Mouse (Mus musculus) fat pad, adult 2 months (tissue): ENCODE measurements around the gene Mylk4.

Experiments
- DNase-seq: peaks from one replicate; pipeline ENCODE4 v3.0.0-alpha.2; 2011; ENCODE audit warnings: low read depth, low spot score; ENCODE audit errors: extremely low read depth

Mylk4 gene

DNA sequence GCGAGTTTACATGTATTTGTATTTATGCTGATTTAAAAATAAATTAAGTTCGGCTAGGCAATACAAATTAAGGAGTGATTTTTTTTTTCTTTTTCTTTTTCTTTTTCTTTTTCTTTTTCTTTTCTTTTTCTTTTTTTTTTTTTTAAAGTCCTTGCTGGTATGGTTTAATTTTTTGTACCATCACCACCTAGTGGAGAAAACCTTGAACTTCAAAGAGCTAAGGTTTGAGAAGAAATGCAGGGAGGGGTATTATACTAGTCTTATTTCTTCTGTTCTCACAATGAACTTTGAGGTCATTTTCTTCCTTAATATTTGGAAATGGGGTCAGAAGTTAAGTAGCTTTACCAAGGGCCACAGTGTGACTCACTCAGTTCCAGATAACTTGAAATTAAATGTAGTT is 15.4 kb upstream of the Mylk4 start:
- no peak for DNase-seq

DNA sequence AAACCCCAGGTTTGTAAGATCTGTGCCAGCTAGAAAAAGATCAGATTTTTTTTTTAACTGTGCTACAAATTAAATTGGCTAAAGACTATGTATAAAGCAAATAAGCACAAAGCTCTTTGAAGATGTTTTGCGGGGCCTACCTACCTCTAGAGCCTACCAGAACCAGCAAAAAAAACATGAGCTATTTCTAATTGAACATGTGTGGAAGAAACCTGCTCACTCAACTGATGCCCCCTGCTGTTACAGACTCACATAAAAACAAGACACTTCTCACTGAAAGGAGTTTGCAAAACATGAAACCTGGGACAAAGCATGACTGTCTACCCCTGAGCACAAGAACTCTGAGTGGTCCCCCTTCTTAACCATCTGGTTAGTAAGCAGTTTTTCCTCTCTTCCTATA is 13.3 kb upstream of the Mylk4 start:
- DNase-seq, result no peak

DNA sequence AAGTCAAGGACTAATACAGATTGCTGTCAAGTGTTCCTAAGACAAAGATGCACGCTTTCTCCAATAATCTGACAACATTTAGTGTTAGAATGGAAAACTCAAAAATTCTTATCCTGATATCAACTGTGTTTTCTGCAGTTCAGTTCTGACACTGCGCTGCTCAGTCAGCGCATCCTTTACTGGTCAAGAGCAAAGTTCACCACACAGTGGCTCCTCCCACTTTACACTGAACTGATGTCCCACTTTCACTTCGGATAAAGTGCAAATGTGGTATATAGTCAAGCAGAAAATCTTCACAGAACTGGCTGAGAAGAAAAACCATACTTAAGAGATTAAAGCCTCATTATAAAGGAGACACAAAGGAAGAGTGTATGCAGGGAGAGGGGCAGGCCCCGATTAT is 11.4 kb upstream of the Mylk4 start:
- no peak for DNase-seq

DNA sequence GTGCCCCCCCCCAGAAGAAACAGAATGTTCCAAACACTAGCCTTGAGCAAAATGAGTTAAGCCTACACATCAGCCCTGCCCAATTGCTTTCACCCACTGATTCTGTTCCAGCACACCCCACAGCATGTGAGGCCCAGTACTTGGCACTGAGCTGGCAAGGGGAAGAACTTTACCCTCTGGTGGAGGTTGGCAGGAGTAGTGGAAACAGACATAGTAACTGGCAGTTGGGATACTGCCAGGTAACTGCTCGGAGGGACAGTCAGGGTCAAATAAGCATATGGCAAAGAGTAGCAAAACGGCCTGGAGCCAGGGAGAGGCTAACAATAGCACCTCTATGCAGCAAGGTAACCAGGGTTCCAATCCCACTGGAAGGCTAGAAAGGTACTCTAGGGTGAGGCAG is 10.9 kb upstream of the Mylk4 start:
- peak; percentile 69 for DNase-seq

DNA sequence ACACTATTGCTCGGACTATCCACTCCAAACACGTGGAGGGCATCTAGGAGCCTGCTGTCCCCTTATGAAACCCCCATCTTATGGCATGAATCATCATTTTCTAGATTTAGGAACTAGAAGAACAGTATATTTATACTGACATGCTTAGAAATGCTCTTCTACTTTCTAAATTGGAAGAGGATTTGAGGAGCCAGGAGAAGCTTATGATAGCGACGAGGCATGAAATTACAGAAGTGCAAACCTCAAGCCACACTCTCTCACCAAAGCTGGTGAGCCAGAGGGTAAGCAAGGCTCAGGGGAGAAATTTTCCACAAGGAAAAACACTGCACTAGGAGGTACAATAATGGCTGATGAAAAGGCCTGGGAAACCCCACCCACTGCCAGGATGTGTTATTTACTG is 6.0 kb upstream of the Mylk4 start:
- DNase-seq, result no peak

DNA sequence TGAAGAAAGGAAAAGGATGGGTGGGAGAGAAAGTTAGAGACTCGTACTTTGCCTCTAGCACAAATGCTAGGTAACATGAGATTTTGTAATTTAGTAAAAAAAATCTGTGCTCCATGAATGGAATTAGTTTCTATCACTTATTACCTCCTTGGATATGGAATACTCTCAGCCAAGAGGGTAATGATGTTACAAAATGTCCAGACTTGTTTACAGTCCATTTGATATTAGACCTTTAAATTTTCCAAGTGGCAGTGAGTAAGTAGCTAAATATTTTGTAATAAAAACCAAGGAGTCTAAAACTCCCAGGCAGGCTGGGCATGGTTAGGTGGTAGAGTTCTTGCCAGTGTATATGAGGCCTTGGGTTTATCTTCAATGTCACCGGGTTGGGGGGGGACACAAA is 3.8 kb upstream of the Mylk4 start:
- DNase-seq, result no peak

DNA sequence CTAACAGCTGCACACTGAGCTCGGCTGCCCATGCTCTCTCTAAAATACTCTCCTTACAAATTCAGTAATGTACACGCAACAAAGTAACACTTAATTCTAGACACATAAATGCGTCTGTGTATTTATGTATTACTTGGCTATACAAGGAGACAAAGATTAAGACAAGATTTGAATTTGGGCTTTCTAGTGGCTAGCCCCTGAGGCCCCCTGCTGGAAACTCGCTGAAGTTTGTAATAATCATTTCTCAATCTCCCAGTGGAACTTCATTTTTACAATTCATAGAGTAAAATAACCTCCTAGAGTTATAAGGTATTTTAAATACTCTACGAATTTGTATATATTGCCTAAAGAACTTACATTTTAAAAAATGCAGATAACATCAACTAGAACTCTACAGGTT is 699 bp downstream of the Mylk4 start:
- no peak for DNase-seq

DNA sequence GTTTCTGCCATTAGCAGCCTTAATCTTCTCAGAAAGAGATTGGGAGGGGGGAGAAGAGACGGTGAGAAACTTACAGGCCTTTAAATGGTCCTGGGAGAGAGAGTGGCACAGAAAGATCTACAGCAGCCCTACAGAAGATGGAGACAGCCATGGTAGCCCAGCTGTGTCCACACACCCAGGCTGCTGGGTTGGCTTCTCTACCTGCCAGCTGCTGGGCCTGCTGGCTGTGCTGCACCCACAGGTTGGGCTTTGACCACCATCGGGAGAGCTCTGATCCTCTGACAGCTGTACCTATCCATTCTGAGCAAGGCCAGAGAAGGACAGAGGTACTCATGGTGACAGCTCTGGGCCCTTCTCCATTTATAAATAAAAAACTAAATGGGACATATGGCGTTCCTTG is 4.9 kb downstream of the Mylk4 start:
- DNase-seq, result no peak

DNA sequence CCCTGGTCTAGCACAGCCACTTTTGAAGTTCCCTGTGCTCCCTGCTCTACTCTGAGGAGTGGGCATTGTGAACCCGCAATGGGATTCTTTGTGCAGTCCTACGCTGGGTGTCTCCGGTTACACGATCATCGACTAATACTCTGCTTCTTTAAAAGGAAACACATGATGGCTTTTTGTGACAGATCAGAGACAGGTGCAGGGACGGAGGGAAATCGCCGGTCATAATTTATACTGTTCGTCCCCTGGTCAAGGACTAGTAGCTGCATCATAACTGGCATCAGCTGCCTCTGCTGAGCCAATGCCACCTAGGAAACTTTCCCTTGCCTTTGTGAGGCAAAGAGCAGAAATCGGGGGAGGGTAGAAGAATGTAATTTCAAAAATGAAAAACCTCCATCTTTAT is 7.4 kb downstream of the Mylk4 start:
- DNase-seq, result no peak

DNA sequence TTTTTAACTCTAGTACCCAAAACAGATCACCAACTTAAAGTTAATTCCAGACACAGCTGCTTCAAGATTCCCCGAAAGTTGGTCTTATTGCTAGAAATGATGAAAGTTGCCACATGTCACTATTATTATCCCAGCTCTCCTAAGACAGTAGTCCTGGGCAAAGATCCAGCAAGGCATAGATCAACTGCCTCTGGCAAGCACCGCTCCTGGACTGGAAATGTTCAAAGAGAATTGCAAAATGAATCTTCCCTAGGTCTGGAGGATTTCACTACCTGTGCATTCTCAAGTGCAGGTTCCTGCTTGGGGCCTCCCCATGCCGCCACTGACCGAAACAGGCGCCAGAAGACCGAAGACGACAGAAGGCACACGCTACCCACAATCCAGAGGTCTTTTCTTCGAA is 7.9 kb downstream of the Mylk4 start:
- DNase-seq, result peak; percentile 58

DNA sequence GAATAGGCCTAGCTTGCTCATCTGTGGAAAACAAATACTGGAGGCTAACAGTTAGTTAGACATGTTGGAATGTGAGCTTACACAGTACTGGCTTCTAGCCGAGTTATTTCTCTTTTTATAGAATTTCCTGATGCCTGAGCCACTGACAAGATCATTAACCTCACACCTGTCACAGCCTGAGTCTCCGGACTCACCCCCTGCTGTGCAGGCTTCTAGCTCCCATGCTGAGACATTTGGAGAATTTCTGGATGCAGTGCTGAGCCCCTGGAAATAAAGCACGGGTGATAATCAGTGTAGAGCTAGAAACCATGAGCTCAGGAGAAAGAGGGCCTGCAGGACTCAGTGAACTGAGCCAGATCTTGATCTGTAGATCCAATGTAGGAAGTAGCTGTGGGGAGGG is 13.8 kb downstream of the Mylk4 start:
- no peak for DNase-seq

DNA sequence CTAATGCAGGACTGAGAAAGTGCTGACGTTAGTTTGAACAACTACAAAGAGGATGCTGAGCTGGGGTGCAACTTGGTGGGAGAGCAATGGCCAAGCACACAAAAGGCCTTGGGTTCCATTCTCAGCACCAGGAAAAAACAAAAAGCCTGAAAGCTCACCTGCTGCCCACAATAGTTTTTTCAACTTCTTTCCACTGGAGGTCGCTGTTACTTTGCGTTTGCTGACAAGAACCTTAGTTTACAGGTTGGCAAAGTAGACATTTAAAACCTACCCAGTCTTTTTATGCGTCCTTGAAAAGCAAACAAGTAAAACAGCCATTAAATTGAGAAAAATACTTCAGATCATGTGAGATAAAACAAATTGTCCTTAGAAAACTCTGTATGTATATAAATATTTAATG is 15.7 kb downstream of the Mylk4 start:
- no peak for DNase-seq

DNA sequence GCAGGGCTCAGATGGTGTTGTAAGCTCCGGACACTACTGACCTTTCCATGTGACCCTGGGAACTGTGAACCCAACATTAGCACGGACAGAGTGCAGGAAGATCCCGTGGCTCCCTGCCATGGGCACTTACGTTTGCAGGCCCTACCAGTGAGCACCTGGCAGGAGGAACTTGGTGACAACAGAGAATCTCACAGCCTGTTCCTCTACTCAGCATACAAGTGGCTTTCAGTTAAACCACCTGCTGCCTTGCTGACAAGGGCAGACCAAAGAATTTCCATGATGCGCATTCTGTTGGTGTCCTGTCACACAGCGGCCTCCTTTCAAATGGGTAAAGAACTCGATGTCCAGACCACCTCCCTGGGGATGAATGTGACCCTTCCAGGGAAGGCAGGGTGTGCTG is 19.3 kb downstream of the Mylk4 start:
- no peak for DNase-seq

DNA sequence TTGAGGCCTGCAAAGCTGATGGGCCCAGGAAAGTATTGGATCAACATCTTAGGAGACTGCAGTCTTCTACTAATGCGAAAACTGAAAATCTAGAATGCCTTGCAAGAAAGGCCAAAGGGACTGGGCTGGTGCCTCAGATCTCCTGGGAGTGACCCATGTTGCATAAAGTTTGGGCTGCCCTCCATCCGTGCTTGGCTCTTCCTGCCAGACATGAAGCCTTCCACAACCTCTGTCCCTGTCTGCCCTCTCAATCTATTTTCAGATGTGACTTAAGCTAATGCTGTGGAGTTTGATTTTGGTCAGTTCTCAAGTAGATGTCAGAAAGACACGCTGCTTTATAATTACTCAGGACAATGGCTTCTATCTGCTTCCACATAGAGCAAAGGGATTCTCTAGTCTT is 20.6 kb downstream of the Mylk4 start:
- DNase-seq, result no peak

DNA sequence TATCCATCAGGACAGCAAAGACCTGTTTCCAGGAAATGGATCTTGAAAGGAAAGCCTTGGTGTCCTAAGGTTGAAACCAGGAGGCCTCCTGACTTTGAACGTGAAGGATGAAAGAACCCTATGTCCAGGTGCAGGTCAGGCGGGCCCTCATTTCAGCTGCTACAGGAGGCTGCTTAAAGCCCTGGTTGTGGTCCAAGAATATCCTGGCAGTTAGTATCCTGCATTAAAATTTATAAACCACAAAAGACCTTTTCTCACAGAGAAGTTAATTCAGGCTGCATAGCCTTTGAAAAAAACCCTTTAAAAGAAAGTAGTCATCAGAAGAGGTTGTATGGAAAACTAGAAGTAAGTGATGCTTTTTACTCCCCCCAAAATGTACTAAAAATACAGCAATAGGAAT is 23.0 kb downstream of the Mylk4 start:
- no peak for DNase-seq

DNA sequence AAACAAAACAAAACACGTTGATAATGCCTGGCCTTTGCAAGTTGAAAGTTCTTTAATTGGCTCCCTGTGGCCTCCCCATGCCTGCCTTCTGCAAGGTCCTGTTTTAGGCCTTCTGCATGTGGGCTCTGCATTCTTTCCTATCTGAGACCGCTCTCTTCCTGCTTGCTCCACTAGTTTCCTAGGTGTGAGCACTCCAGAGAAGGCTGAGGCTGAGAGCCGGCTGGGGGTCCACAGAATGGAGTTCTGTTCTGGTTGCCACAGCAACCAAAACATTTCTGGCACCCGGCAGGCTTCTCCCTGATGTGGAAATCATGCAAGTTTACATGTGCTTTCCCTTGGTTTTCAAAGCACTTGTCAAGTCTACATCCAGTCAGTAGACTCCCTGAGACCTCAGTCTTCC is 24.7 kb downstream of the Mylk4 start:
- DNase-seq, result no peak

DNA sequence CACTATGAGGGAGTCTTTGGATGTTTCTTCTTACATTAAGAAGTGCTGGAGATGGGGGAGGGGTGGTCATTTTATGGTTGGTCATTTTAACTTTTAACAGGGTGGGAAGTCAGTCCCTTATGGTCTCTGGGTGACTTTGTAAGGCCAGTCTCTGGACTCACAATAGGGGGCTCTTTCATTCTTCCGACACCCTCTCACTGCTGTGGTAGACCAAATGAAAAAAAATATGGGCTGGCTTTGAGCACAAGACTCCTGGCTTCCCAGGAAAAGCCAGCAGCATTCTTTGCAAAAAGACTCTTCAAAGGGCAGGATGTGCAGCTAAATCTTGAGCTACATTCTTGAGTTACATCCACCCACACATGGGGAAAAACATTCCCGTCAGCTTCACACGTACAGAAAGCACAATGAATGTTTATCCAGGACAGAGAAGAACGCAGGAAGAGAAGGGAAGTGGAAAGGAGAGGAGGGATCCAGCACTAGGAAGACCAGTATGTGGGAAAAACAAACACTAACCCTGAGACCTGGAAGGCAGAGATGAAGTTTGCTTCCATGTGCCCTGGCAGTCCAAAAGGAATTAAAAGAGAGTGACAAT is 31.6 kb downstream of the Mylk4 start:
- DNase-seq, result no peak

DNA sequence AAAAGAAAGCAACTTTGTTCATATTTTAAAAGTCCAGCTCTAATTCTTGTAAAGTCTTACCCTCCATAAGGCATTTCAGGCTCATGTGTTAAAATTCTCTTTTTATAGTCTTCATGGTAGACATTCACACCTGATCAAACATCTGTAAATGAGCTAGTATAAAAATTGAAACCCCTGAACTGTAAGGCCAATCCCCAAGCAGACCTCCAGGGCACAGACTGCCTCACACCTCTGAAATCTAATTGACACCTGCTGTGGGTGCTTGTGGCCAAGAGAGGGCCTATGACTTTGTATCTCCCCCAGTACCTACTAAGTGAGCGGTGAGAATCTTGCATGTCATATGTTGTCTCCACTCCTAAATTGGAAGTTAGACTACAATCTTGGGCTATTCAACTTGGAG is 33.2 kb downstream of the Mylk4 start:
- no peak for DNase-seq

DNA sequence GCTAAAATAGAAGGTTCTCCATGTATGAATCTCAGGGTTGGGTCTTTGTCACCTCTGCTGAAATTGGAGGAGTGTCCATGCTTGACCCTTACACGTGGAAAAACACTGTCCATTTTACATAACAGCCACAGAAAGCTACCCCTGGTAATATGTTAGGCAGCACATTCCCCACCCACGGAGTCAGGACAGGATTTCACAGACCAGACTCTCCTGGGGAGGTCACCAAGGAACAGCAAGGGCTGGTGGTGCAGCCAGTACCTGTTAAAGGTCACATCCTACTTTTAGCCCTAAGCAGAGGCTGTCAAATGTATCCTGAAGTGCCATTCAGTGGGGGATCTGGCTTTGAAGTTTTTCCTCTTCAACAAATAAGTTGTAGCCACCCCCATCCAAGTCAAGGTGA is 35.3 kb downstream of the Mylk4 start:
- no peak for DNase-seq

DNA sequence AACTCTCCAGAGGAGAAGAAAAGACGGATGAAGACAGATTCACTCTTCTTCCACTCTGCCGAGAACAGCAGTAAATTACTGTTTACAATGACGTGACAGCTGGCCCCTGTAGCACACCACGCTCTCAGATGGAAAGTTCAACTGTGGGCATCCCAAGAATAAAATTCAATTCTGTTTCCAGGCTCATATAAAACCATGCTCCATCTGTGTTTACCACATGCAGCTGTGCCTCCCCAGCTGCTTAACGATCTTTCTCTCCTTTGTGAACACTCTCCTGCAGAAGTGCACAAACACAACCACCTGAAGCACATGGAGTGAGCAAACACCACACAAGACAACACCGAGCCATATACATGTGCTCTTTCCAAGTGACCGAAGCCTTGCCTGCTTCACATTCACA is 42.6 kb downstream of the Mylk4 start:
- no peak for DNase-seq

DNA sequence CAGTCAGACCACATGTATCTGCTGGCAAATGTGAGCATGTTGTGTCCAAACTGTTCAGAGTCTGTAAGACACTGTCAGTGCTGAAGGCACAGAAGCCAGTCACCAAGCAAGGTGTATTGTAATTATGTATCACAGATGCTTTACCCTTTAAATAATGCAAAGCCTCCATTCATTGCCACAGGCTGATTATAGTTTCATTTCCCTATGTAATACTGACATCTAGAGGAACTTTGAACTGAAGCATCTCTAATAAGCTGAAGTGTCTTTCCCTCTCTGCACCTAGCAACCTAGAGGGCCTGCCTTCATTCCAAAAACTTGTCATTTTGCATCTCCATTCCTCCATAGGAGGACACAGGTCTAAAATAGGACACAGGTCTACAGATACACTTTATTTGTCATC is 52.5 kb downstream of the Mylk4 start:
- no peak for DNase-seq

DNA sequence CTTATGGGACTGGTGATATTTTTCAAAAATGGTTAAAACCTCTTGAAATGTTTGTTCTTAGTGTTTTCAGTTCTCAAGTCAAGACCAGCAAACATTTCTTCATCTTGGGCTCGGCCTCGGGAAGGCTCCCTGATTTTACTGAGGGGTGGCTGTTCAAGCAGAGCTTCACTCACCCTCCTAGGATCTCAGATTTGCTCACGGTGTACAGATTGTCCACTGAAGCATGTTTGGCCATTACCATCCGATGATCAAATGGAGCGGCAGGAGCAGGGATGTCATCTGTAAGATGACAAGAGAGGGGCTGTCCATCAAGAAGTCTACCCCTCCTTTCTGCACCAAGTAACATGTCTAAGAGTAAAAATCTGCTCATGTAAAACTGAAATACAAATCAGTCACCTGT is 59.1 kb downstream of the Mylk4 start:
- DNase-seq, result no peak

DNA sequence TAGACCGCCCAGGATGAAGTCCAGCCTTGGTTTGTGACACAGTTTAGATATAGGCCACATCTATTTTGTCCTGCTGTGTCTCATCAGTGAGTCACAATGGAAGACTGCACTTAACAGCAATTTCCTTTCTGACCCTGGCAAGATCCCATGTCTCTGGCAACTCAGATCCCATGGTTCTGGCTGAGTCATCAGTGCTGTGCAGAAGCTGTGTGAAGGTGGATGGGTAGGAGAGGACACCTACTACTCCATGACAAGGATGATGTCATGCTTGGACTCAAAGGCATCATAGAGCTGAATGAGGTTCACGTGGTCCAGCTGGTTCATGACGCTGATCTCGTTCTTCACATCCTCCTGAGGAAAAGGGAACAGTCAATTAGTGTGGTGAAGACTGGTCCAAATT is 62.0 kb downstream of the Mylk4 start:
- DNase-seq, result no peak

DNA sequence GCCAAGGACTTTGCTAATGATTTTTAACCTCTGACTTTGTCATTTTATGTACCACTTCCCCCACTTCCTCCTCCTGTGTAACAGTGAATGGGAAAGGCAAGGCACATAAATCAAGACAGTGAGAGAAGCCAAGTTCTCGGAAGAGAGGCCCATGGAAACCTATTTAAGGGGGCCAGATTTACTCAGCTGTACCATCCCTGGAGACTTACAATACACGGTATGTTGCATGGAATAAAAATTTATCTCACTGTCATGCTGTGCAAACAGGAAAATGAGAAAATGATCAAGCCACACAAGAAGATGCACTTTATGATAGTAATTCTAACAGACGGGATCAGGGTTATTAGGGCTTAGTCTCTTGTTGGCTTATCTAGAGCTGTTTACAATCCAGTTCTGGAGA is 64.5 kb downstream of the Mylk4 start:
- no peak for DNase-seq
